Mouse (Mus musculus) adrenal gland, postnatal 4 days (tissue): ENCODE measurements around the gene Dcbld1. TPM values are rescaled to one million over a fixed set of nuclear protein-coding genes. Genes with fewer than 3 reads are reported as not detected.
"Not testable (repeated sequence)": the region's sequence is repeated elsewhere in the genome, so short reads cannot be mapped to it uniquely, and the experiment has no call there.

Experiments used
- DNase-seq, 2 experiments: peaks; one replicate each; pipeline ENCODE4 v3.0.0; 2021 to 2022; ENCODE audit warnings: low spot score in 2 of 2, mixed read lengths in 2 of 2
- total RNA-seq, 2 experiments: library from RNA; stranded (reverse); gene quantifications; 2 replicates each; pipeline ENCODE4 v1.2.3; 2021

Gene Dcbld1
- total RNA-seq, 2 experiments from 2014 or later, result 8.8 to 10.6 TPM

GRCm38 (mm10) chr10:52258180-52258948 lies 24.9 kb downstream of the Dcbld1 start:
- DNase-seq, result no peak

DNA sequence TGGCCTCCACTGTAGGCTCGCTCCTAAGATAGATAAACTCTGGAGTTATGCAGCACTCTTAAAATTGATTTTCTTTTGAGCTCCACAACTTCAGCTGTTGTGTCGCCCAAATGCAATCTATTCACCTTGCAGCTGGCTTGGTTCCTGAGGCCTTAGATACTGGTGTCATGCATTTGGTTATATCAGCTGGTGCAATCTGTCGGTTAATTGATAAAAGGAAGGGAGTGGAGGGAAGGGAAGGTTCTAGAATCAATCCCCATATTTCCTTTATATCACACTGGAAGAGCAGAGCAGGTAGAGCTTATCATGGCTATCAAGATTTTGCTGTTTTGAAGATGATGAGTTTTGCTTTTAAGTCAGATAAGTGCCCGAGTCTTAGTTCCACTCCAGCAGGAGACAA lies 26.8 kb downstream of the Dcbld1 start:
- DNase-seq, result no peak

DNA sequence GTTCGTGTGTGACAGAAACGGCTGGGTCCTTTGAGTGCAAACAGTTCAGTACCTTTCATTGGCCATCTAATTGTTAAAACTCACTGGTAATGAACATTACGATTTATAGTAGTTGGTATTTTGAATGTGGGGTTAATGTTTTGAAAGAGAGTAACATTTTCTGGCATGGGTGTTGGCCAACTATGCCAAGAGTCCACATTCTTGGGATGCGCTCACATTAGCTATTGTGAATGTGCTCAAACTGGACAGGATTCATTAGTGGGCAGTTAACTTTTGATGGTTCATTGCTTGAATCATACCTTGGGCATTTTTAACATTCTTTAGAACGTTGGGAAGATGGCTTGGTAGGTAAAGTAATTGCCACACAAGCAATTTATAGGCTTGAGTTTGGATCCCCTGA lies 30.7 kb downstream of the Dcbld1 start:
- no peak for DNase-seq

GRCm38 (mm10) chr10:52268879-52269278 lies 35.5 kb downstream of the Dcbld1 start:
- DNase-seq, result no peak

GRCm38 (mm10) chr10:52271385-52271784 lies 38.0 kb downstream of the Dcbld1 start:
- no peak for DNase-seq

GRCm38 (mm10) chr10:52273012-52273411 lies 39.6 kb downstream of the Dcbld1 start:
- DNase-seq, result no peak

- no peak for DNase-seq
Observed at GRCm38 (mm10) chr10:52274001-52274909, 40.8 kb downstream of the Dcbld1 start.

- DNase-seq, result no peak
Observed at GRCm38 (mm10) chr10:52274910-52275604, 41.6 kb downstream of the Dcbld1 start.

DNA sequence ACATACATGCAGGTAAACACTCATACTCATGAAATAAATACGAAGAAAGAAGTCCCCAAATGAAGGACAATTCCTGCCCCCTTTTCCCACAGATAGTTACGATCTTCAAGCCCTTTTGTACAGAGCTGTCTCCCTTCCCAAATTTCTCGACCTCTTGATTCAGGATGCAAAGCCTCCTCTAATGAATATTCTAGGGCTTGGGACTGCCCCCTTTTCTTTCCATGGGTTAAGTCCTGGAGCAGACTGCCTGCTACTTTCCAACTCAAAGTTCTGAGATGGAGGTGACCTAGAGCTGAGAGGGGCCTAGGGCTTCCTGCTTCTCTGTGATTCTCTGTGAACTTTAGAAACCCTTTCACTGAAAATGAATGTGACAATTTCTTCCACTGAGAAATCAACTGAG lies 43.2 kb downstream of the Dcbld1 start:
- DNase-seq, result no peak

DNA sequence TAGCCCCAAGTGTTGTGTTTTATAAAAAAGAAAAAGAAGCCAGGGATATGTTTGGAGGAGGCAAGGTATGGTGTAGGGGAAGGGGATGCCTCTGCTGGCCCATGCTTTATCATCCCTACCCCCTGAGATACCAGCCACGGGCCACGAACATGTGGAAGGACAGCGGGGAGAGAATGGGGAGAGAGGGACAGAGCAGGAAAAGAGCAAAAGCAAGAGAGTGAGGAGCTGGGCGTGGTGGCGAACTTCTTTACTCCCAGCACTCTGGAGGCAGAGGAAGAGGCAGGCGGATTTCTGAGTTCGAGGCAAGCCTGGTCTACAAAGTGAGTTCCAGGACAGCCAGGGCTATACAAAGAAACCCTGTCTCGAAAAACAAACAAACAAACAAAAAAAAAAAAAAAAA lies 44.1 kb downstream of the Dcbld1 start:
- not testable (repeated sequence) for DNase-seq

- DNase-seq, result no peak
Observed at GRCm38 (mm10) chr10:52278011-52278434, 44.6 kb downstream of the Dcbld1 start.

DNA sequence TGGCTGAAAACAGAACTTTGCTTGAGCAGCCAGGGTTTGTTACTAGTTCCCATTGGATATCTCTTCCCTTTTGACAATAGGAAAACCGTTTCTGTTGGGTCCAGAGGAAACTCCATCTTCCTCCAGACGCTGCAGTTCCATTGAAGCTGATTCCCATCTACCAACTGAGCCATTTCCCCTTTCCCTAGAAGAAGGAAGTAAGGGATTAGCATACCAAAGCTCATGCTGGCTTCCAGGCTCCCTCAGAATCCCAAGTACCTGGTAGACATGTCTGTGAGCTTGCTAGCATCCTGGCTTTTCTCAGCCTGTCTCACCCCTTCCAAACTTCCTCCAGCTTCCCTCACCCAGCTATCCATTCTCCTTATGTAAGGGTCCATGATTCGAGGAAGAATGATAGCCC lies 45.4 kb downstream of the Dcbld1 start:
- no peak for DNase-seq

DNA sequence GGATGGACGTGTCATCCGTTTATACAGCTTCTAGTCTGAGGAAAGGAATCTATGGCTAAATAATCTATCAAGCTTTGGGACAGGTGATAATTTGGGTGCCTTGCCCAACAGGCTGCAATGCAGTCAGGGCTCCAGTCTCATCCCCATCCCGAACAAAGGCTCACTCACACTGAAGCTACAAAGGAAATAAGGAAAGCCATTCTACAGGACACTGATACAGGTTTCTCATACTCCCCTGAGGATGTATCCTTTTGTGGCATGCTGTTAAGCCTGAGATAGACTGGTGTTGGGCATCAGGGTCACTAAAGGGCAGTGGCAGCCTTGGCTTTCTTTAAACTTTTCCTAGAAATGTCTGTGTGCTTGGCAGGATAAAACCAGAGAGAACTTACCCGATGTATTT lies 46.5 kb downstream of the Dcbld1 start:
- DNase-seq, result no peak

DNA sequence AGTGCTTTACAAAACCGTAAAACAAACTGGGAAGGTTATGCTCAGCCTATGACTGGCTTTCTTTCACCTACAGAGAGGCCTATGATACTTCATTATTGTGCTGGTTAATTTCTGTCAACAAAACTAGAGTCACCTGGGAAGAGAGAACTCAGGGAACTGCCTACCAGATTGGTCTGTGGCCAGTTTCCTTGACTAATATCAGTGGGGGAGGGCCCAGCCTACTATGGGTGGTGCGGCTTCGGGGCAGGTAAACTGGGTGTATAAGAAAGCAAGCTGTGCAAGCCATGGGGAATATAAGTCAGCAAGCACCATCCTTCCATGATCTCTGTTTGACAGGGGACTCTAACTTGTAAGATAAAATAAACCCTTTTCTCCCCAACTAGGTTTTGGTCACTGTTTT lies 47.2 kb downstream of the Dcbld1 start:
- DNase-seq, result no peak

GRCm38 (mm10) chr10:52281337-52281736 lies 47.9 kb downstream of the Dcbld1 start:
- no peak for DNase-seq

DNA sequence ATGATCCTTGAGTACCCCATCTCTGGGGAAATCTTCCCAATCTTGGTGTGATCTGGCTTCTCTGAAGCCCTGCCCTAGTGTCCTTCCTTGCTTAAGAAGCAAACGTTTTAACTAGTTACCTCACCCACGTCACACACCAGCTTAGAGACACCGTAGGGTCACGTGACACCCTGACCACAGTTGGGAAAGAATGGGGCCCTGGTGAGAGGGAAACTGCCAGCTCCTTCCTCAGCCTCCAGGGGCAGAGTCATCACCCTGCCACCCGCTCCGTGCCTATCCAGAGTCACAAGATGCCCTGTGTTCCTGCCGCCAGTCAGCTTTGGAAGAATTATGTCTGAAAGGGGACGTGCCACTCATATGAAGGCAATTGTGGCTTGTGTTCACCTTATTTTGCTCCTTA lies 51.2 kb downstream of the Dcbld1 start:
- no peak for DNase-seq

DNA sequence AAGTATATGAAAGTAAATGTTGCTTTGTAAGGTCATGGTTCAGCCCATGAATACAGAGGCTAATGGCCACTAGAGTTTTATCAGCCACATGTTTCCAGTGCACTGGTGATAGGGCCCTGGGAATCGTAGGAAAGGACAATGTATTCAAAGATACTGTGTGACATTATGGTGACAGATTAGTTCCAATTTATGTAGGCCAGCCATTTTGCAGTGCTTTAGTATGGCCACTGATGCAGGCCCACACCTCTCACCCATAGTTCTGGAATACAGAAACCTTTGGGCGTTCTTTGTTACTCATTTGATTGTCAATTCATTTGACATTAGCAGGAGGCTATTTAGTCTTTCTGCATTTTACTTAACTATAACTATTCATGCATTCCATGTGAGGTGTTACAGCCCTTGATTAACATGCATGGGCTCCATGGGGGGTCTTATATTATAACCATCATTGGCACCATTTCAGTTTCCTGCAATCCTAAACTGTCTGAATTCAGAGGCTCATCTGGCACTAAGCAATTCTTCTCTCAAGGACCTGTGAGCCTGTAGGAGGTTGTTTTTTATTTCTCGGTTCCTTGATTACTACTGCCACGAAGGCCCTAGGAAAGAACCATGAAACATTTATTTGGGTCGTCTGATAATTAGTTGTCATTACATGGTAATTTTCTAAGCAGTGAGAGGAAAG lies 54.6 kb downstream of the Dcbld1 start:
- DNase-seq, result no peak

DNA sequence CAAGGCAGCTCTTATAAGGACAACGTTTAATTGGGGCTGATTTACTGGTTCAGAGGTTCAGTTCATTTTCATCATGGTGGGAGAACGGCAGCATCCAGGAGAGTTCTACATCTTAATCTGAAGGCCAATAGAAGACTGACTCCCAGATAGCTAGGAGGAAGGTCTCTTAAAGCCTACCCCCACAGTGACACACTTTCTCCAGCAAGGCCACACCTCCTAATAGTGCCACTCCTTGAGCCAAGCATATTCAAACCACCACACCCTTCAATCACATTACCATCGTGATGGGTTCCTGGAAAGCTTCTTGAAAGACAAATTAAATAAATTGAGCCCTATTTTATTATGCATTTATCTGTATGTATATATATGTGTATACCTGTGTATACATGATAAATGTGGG lies 55.8 kb downstream of the Dcbld1 start:
- no peak for DNase-seq

DNA sequence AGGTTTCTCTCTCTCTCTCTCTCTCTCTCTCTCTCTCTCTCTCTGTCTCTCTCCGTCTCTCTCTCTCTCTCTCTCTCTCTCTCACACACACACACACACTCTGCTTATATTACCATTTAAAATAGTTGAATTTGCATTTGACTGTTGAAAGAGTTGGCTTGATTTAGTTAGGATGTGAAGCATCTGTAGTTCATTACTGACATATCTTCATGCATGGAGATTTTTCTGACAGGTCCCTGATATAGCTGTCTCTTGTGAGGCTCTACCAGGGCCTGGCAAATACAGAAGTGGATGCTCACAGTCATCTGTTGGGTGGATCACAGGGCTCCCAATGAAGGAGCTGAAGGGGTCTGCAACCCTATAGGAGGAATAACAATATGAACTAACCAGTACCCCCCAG lies 59.0 kb downstream of the Dcbld1 start:
- not testable (repeated sequence) for DNase-seq

DNA sequence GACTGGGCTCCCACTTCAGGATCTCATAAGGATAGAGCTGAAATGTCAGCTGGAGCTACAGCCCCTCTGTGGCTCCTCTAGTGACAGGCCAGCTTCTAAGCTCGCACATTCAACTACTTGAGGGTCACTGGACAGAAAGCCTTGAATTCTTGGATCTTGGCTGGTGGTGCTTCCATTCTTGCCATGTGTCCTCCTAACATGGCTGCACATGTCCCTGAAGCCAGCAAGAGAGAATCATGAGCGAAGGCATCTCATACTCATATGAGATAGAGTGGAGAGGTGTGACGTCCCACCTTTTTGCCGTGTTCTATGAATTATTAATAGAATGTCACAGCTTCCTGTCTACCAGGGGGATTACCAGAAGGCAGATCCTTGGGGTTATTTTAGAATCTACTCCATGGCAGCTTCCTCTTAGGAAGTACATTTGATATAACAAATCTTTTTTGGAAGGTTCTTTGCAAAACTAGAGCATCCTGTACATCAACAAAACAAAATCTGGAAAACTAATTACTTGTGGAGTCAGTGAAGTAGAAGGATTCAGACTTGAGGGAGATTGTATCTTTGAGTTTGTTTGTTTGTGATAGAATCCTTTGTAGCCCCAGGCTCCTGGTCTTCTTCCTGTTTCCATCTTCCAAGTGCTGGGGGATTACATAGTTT lies 60.6 kb downstream of the Dcbld1 start:
- no peak for DNase-seq

DNA sequence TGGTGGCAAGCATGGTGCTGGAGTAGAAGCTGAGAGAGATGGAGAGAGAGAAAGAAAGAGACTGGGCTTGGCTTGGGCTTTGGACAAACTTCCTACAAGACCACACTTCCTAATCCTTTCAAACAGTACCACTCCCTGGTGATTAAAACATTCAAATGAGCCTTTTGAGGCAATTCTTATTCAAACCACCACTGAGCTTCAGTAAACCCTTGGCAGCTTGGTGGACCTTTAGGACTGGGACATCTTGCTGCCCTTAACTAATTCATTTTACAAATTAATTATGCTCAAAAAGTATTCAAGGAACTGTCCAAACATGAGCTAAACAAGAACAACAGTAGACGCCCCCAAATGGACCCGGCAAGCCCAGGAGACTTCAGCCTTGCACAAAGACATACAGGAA lies 62.5 kb downstream of the Dcbld1 start:
- no peak for DNase-seq
